Mouse (Mus musculus): ENCODE results near the gene Epor.

- TF ChIP-seq CTCF (IDR thresholded peaks at IDR 0.05; ENCODE audit: borderline replicate concordance, insufficient read depth, low read depth, low read length) (no peak), POLR2A (IDR thresholded peaks at IDR 0.05; ENCODE audit: borderline replicate concordance, insufficient read depth, low read length) (no peak)
Observed at GRCm38 (mm10) chr9:21947540-21948130, 15.7 kb downstream of the Epor start.
